Mouse (Mus musculus) olfactory bulb, adult 2 months (tissue): ENCODE data around the gene Ear6. TPM values are rescaled to one million over a fixed set of nuclear protein-coding genes. Genes with fewer than 3 reads are reported as not detected.
A peak's percentile ranks its signal among the peaks of the same experiment; 100 is the strongest.

Experiments used
- H3K27ac ChIP-seq: fragments of 200-500 bp; 2 replicates; pipeline ENCODE4 v1.5.1; 2012; ENCODE audit warnings: low read depth, low read length; ENCODE audit not compliant: insufficient read depth
- H3K4me1 ChIP-seq: fragments of 200-500 bp; 2 replicates; pipeline ENCODE4 v1.6.1; 2012; ENCODE audit warnings: low read length; ENCODE audit not compliant: control insufficient read depth, insufficient read depth
- H3K4me3 ChIP-seq: fragments of 200-500 bp; 2 replicates; pipeline ENCODE4 v1.5.1; 2012; ENCODE audit warnings: mild to moderate bottlenecking, low read depth, low read length, moderate library complexity; ENCODE audit not compliant: insufficient read depth
- CTCF ChIP-seq: fragments of 200-500 bp; IDR thresholded peaks from 2 replicates; pipeline ENCODE4 v1.5.1; 2012; ENCODE audit warnings: low read depth, mild to moderate bottlenecking, low read length, moderate library complexity; ENCODE audit not compliant: insufficient read depth
- POLR2A ChIP-seq: fragments of 200-500 bp; IDR thresholded peaks from 2 replicates; pipeline ENCODE4 v1.6.1; 2012; ENCODE audit warnings: mild to moderate bottlenecking, low read depth, low read length, moderate library complexity; ENCODE audit not compliant: insufficient read depth
- WGBS: fragments of 180-500 bp; shearing (Covaris S2); methylation state at CpG from one replicate; pipeline ENCODE4 v1.1.7; 2018; 5-methylcytosine and 5-hydroxymethylcytosine counted together
- polyA plus RNA-seq: library from polyadenylated mRNA; stranded (reverse); fragments of >200 nt; gene quantifications from 2 replicates; pipeline ENCODE4 v1.2.4, GENCODE M21; 2012; ENCODE audit warnings: low replicate concordance; ENCODE audit not compliant: missing spikeins, insufficient read depth, insufficient read length

The Ear6 gene
- polyA plus RNA-seq, 1 experiment = not detected

- H3K4me1 ChIP-seq = no peaks in the 10 kb centered on the region
- 70% methylated on average over 2 of the region's 2 CpGs for WGBS
- no peak for TF ChIP-seq CTCF
- TF ChIP-seq POLR2A = no peak
- no peak overlapping the region for H3K27ac ChIP-seq
- no peak overlapping the region for H3K4me3 ChIP-seq
These were observed 17.3 kb downstream of the Ear6 start for GRCm38 (mm10) chr14:51870756-51871155.

GRCm38 (mm10) chr14:51871741-51872140 lies 18.2 kb downstream of the Ear6 start:
- Histone ChIP-seq H3K4me3 (no peak overlapping the region), H3K4me1 (no peaks in the 10 kb centered on the region), H3K27ac (no peak overlapping the region)
- TF ChIP-seq POLR2A = no peak
- TF ChIP-seq CTCF = no peak
- 61% methylated on average over 9 of the region's 9 CpGs for WGBS

- TF ChIP-seq POLR2A (no peak), CTCF (no peak)
- H3K4me3 ChIP-seq = no peak overlapping the region
- H3K4me1 ChIP-seq = no peaks in the 10 kb centered on the region
- WGBS = 90% methylated on average over 3 of the region's 3 CpGs
- H3K27ac ChIP-seq = no peak overlapping the region
These were observed 24.0 kb downstream of the Ear6 start for GRCm38 (mm10) chr14:51877517-51877916.

GRCm38 (mm10) chr14:51883527-51884030 lies 30.1 kb downstream of the Ear6 start:
- Histone ChIP-seq H3K4me3 (no peak overlapping the region), H3K4me1 (peaks cover 2% of the 10 kb centered on the region; the same call in 1 of the 2 replicates), H3K27ac (no peak overlapping the region)
- TF ChIP-seq POLR2A = no peak
- TF ChIP-seq CTCF = no peak
- 0% methylated on average over 4 of the region's 4 CpGs for WGBS

- no peak for TF ChIP-seq CTCF
- no peak overlapping the region for H3K27ac ChIP-seq
These were observed 30.6 kb downstream of the Ear6 start for GRCm38 (mm10) chr14:51884031-51884544.

GRCm38 (mm10) chr14:51884598-51885331 lies 31.3 kb downstream of the Ear6 start, which contains the start of gene Mettl17:
Mettl17 (plus strand) TSS chr14:51884842.
- TF ChIP-seq POLR2A (peak; percentile 69), CTCF (no peak; the same call in 1 of the 2 replicates)
- Histone ChIP-seq H3K4me1 (peaks cover 2% of the 10 kb centered on the region; the same call in 1 of the 2 replicates), H3K27ac (peak within 1 kb of the TSS; percentile 9; the same call in 1 of the 2 replicates), H3K4me3 (peak within 1 kb of the TSS; percentile 60)
- WGBS = under 1% methylated on average over 43 of the region's 43 CpGs

More at GRCm38 (mm10) chr14:51884031-51884544, 30.6 kb downstream of the Ear6 start:
- Histone ChIP-seq H3K4me3 (peak overlapping the region; percentile 60; the same call in 1 of the 2 replicates), H3K4me1 (peaks cover 2% of the 10 kb centered on the region; the same call in 1 of the 2 replicates)
- under 1% methylated on average over 14 of the region's 14 CpGs for WGBS

GRCm38 (mm10) chr14:51886051-51886450 lies 32.6 kb downstream of the Ear6 start:
- WGBS = 35% methylated on average over 6 of the region's 6 CpGs
- peaks cover 2% of the 10 kb centered on the region; the same call in 1 of the 2 replicates for H3K4me1 ChIP-seq
- H3K27ac ChIP-seq = no peak overlapping the region
- no peak overlapping the region for H3K4me3 ChIP-seq
- TF ChIP-seq CTCF (no peak), POLR2A (no peak)

GRCm38 (mm10) chr14:51889833-51890232 lies 36.3 kb downstream of the Ear6 start:
- TF ChIP-seq CTCF = no peak
- TF ChIP-seq POLR2A = no peak
- Histone ChIP-seq H3K27ac (no peak overlapping the region), H3K4me1 (peaks cover 2% of the 10 kb centered on the region; the same call in 1 of the 2 replicates), H3K4me3 (no peak overlapping the region)
- WGBS = 87% methylated on average over 6 of the region's 6 CpGs
